Mouse (Mus musculus): ENCODE measurements around the gene Golph3. TPM values are rescaled to one million over a fixed set of nuclear protein-coding genes. Genes with fewer than 3 reads are reported as not detected.

Gene Golph3
- 120 and 139 TPM in 2 replicates for total RNA-seq (2023)

DNA sequence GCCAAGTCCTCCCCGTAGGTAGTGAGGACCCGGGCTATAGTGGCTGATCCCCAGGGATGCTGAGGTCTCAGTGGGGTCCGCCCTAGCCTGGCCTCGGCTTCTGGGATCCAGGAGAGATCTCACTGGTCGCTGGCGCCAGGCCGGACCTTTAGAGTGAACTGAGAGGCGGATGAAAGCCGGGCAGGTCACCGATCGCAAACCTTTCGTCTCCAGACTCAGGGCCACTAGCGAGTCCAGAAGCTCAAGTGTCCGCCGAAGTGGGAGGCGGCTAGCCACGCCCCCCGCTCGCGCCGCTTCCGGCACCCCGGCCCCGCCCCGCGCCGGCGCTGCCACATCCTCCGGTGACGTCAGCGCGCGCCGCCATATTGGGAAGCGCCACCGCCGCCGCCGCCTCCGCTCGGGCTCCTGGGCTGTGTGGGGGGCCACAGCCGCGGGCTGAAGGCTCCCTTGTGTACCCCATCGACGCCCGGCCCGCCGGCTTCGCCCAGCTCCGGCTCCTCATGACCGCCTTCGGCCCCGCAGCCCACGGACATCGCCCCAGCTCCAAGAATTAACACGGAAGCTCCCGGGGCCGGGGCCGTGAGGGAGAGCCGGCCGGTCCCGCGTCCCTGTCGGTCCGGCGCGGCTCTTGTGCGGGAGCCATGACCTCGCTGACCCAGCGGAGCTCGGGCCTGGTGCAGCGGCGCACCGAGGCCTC lies at the start of gene Golph3:
Gene Golph3 (plus strand): TSS at position 360 of the 697 bp plus-strand sequence.

DNA sequence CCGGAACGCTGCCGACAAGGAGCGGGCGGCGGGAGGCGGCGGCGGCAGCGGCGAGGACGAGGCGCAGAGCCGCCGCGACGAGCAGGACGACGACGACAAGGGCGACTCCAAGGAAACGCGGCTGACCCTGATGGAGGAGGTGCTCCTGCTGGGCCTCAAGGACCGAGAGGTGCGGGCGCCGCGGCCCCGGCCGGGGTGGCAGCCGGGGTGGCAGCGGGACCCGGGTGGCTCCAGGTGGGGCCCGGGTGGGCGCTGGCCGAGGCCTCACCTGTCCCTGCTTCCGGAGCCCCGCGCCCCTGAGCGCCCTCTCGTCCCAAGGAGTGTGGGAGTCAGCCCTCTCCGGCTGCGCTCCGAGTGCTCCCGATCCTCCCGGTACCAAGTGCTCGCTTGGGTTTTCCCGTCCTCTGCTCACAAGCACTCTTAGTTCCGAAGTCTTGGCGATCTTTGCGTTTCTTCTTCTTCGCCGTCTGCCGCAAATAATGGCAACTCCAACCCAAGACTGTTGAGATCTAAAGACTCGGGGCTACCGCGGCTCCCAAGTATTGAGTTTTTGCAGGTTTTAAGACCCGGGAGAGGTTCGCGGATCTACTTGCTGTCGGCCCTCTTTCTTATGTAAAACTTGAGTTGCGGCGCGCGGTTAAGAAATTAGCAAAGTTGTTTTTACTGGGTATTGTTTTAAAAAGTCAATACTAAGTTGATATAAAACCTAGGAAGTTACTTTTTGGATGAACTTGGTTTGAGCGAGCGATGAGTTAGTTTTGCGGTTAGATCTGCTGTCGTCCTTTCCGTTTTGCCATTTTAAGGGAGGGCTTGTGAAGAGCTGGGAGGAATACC lies 755 bp downstream of the Golph3 start, which contains the start of gene 1810049J17Rik:
Gene 1810049J17Rik (minus strand): TSS at position 112 of the 834 bp plus-strand sequence.

Other genes with a start within 250 kb of the Golph3 start
- 62.2 and 70.0 TPM in 2 replicates for gene Zfr, start 203.6 kb upstream of the Golph3 start, total RNA-seq (2023)
- gene Mtmr12, start 116.4 kb upstream of the Golph3 start, total RNA-seq (2023): 33.1 and 43.5 TPM in 2 replicates
- gene 1810049J17Rik, start 449 bp downstream of the Golph3 start, total RNA-seq (2023): 2.0 TPM in 1 of 2 replicates, not detected in the other

Data from neutrophil, adult 65 days (primary cell).